Mouse (Mus musculus): ENCODE results near the gene Tnfsf9.

The Tnfsf9 gene

GRCm38 (mm10) chr17:57105181-57106034 lies at the start of gene Tnfsf9:
Gene Tnfsf9 (plus strand): TSS chr17:57105325.
- in situ Hi-C loops (cut with MseI, MboI), result no loop called here

- in situ Hi-C loops (cut with MseI, MboI), result no loop called here
Measured at GRCm38 (mm10) chr17:57056246-57056645, 48.9 kb upstream of the Tnfsf9 start.

GRCm38 (mm10) chr17:57058891-57059485 lies 46.1 kb upstream of the Tnfsf9 start, which contains the start of gene Crb3:
Gene Crb3 (plus strand): TSS chr17:57059105.
- in situ Hi-C loops (cut with MseI, MboI), result no loop called here

- in situ Hi-C loops (cut with MseI, MboI), result no loop called here
Measured at GRCm38 (mm10) chr17:57059486-57059977, 45.6 kb upstream of the Tnfsf9 start, which contains the start of gene Slc25a23. Gene Slc25a23 (minus strand): TSS chr17:57059863.

- in situ Hi-C loops (cut with MseI, MboI), result no loop called here
Measured at GRCm38 (mm10) chr17:57060231-57060801, 44.8 kb upstream of the Tnfsf9 start.

- in situ Hi-C loops (cut with MseI, MboI), result no loop called here
Measured at GRCm38 (mm10) chr17:57061069-57061468, 44.1 kb upstream of the Tnfsf9 start.

GRCm38 (mm10) chr17:57062011-57062521 lies 43.1 kb upstream of the Tnfsf9 start:
- in situ Hi-C loops (cut with MseI, MboI), result no loop called here

- in situ Hi-C loops (cut with MseI, MboI), result no loop called here
Measured at GRCm38 (mm10) chr17:57062548-57062947, 42.6 kb upstream of the Tnfsf9 start.

GRCm38 (mm10) chr17:57063031-57063430 lies 42.1 kb upstream of the Tnfsf9 start:
- in situ Hi-C loops (cut with MseI, MboI), result no loop called here

- in situ Hi-C loops (cut with MseI, MboI), result no loop called here
Measured at GRCm38 (mm10) chr17:57066908-57067307, 38.2 kb upstream of the Tnfsf9 start.

- in situ Hi-C loops (cut with MseI, MboI), result no loop called here
Measured at GRCm38 (mm10) chr17:57070272-57070671, 34.9 kb upstream of the Tnfsf9 start.

GRCm38 (mm10) chr17:57070699-57071098 lies 34.4 kb upstream of the Tnfsf9 start:
- in situ Hi-C loops (cut with MseI, MboI), result no loop called here

GRCm38 (mm10) chr17:57076916-57077315 lies 28.2 kb upstream of the Tnfsf9 start:
- in situ Hi-C loops (cut with MseI, MboI), result no loop called here

GRCm38 (mm10) chr17:57078336-57078735 lies 26.8 kb upstream of the Tnfsf9 start, which contains the start of gene Dennd1c:
Gene Dennd1c (minus strand): TSS chr17:57078514.
- in situ Hi-C loops (cut with MseI, MboI), result no loop called here

GRCm38 (mm10) chr17:57079919-57080318 lies 25.2 kb upstream of the Tnfsf9 start:
- in situ Hi-C loops (cut with MseI, MboI), result no loop called here

- in situ Hi-C loops (cut with MseI, MboI), result no loop called here
Measured at GRCm38 (mm10) chr17:57081234-57081842, 23.8 kb upstream of the Tnfsf9 start.

GRCm38 (mm10) chr17:57082481-57082880 lies 22.6 kb upstream of the Tnfsf9 start:
- in situ Hi-C loops (cut with MseI, MboI), result no loop called here

- in situ Hi-C loops (cut with MseI, MboI), result no loop called here
Measured at GRCm38 (mm10) chr17:57085970-57086757, 19.0 kb upstream of the Tnfsf9 start.

- in situ Hi-C loops (cut with MseI, MboI), result no loop called here
Measured at GRCm38 (mm10) chr17:57087049-57087832, 17.9 kb upstream of the Tnfsf9 start, which contains the start of gene Tubb4a. Gene Tubb4a (minus strand): TSS chr17:57087782.

- in situ Hi-C loops (cut with MseI, MboI), result loop anchor here (10.0 kb wide), 1 partner anchor 71 kb away; no protein-coding TSS in a partner anchor
Measured at GRCm38 (mm10) chr17:57094222-57094621, 10.9 kb upstream of the Tnfsf9 start.

Data from mouse trophoblast stem cell (cell line).